Mouse (Mus musculus): Measurements from ENCODE around the gene Golph3.
"Not testable (repeated sequence)": the region's sequence is repeated elsewhere in the genome, so short reads cannot be mapped to it uniquely, and the experiment has no call there.

The Golph3 gene

GRCm38 (mm10) chr15:12360519-12361212 is 39.4 kb downstream of the Golph3 start:
- DNase-seq = no peak

DNA sequence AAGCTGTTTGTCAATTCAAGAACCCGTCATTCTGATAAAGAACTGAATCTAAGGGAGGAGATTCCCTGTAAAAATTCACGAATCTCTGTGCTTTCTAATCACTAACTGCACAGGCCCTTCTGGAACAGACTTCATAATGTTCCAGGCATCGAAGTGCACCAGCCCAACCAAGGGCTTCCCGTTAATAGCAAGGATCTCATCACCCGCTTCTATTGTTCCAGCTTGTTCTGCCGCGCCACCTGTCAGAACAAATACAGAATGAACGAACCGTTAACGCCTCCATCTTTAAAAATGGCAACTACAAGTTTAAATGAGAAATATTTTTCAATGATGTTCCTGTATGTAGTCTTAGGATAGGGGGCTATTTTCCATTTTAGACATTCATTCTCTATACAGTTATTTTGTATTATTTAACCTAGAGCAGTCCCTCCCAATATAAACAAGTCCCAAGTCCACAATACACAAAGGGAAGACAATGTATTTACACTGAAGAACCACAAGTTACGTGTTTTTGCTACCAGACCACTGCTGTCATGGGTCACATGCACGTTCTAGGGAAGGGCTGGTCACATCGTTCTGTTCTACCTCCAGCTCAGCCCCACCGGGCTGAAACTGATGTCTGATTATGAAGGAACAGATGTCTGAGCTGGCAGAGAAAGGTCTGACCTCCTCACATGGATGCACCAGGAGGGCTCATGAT is 40.9 kb downstream of the Golph3 start:
- DNase-seq = no peak

- DNase-seq = no peak
Measured at GRCm38 (mm10) chr15:12362701-12363040, 41.4 kb downstream of the Golph3 start.

GRCm38 (mm10) chr15:12364096-12364495 is 42.8 kb downstream of the Golph3 start:
- DNase-seq = no peak

DNA sequence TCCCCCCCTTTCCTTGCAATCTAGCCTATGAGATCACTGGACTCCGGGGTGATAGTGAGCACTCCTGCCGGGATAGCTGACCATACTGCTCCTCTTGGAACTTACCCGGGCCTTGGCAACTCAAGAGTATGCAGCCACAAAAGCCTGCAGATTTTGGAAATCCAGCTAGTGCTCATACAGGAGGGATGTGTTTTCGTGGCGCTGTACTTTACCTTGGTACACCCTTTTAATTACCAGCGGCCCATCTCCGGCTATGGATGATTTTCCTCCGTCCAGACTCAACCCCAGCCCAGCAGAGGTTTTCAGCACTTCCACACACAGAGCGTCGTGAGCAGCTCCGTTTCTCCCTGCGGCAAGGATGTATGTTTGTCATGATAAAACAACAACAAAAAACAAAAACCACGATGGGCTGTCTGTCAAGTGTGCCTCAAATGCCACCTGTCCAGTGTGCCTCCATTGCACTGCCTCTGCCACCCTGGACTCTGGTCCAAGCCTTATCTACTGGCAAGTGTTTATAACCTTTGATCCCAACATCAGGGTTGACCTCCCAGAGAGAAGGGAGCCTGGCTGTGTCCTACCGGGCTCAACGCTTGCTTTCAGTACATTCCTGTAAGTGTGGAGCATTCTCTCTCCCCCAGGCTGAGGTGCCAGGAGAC is 44.3 kb downstream of the Golph3 start:
- no peak for DNase-seq

GRCm38 (mm10) chr15:12366072-12366469 is 44.8 kb downstream of the Golph3 start:
- DNase-seq = no peak

DNA sequence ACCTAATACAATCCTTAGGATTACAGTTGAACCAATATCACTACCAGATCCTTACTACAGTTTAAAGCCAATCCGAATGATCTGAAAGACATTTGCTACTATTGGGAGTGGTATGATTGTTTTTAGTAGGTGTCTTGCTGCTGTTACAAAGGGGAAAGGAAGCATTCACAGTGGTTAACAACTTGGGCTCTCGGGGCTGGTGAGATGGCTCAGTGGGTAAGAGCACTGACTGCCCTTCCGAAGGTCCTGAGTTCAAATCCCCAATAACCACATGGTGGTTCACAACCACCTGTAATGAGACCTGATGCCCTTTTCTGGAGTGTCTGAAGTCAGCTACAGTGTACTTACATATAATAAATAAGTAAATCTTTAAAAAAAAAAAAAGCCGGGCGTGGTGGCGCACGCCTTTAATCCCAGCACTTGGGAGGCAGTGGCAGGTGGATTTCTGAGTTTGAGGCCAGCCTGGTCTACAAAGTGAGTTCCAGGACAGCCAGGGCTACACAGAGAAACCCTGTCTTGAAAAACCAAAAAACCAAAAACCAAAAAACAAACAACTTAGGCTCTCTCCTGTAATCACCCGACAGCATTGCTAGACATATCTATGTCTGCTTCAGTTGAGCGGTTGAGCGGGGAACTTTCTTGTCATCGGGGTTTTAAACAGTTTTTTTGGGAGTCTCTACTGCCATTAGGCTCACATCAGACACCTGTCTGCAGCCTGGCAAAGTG is 45.5 kb downstream of the Golph3 start:
- not testable (repeated sequence) for DNase-seq

- DNase-seq = peak; percentile 35
Measured at GRCm38 (mm10) chr15:12367306-12368080, 46.2 kb downstream of the Golph3 start.

DNA sequence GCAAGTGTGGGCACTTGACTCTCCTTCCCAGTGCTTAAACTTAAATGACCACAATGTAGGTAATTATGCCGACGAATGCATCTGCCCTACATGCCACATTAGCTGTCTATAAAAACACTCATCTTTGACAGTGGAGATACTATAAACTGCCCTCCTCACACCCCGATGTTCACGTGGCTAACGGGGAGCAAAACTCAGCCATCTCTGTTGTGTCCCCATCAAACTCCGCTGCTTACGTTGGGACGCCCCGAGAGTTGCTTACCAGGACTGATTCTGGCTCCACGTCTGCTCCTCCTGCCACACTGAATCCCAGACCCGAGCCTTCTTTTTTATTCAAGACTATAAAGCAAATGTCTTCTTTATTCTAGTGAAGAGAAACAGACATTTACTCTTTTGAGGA is 47.1 kb downstream of the Golph3 start:
- no peak for DNase-seq

DNA sequence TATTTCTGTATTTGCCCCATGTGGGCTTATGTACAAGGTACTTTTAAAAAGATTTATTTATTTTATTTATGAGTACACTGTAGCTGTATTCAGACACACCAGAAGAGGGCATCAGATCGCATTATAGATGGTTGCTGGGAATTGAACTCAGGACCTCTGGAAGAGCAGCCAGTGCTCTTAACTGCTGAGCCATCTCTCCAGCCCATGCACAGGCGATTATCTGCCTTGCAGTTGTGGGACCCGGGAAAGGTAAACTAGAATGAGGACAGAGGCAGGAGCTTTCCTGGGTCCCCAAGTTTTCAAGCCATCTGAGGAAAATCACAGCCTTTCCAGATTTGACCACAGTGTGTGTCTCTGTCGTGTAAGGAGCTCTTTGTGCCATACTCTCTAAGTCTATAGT is 47.6 kb downstream of the Golph3 start:
- DNase-seq = no peak

GRCm38 (mm10) chr15:12370096-12370495 is 48.8 kb downstream of the Golph3 start:
- no peak for DNase-seq

- peak; percentile 56 for DNase-seq
Measured at GRCm38 (mm10) chr15:12371183-12371582, 49.9 kb downstream of the Golph3 start.

DNA sequence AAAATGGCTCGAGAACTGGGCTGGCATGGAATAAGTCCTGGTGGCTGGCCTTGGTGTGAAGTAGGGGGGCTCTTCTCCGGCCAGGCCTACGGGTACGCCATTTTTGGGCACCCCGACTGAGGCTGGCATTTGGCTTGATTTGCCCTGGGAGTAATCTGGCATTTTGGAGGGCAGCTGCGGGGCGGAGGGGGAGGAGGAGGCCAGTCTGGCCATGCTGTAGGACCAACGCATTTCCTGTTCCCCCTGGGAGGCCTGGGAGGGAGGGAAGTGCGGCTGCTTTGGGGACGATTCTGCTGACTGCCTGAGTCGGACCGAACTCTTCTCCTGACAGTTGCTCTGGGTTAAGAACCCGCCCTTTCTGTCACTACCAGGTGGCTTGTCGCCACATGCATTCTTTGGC is 52.2 kb downstream of the Golph3 start:
- no peak for DNase-seq

DNA sequence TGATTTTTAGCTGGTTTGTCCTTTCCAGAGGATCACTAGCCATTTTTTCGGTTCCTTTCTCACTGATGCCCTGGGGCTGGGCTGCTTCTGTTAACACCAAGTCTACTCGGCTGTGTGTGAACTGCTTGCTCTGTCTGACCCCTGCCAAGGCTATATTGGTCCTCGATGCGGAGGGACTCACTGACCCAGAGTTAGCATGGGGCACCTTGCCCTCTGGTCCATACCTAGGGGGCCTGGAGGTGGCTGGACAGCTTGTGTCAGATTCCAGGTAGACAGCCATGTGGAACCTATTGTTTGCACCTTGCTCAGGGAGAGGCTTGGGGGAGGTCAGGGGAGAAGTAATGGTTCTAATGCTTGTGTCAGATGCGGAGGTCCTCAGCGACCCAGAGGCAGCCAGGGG is 52.7 kb downstream of the Golph3 start:
- peak; percentile 76 for DNase-seq

DNA sequence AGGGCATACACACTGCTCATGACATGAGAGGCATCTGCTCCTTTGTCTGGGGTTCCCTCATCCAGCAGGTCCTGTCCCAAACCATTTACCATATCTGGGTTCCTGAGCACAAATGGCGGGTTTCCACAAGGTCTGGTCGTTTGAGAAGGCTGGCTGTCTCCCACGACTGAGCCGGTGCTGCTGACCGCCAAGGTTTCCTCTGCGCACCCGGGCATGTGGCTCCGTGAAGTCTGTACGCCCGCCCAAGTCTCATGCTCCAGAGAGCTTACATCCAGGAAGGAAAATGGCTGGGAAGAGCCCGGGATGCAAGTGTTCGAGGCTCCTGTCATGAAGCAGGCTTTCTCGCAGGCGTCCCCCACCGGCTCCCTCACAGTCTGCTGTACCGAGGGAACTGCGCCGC is 53.7 kb downstream of the Golph3 start:
- DNase-seq = no peak

GRCm38 (mm10) chr15:12375641-12376311 is 54.5 kb downstream of the Golph3 start:
- peak; percentile 70 for DNase-seq

- no peak for DNase-seq
Measured at GRCm38 (mm10) chr15:12376491-12377069, 55.3 kb downstream of the Golph3 start.

DNA sequence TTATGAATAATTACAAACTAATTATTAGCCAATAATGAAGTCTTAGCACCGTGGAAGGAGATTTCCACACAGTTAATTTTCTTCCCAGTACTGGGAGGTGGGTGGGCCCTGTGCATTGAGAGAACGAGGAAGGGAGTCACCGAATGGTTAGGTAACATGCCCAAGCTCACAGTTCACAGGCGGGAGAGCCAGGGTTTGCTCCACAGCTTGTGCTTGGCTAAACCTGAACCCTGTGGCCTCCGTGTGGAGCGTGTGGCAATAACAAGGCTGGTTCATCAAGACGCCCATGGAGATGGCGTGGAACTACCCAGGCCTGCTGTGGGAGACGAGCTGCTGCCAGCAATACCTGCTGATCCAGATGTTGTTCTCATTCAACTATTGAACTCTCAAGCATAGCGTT is 56.5 kb downstream of the Golph3 start:
- peak; percentile 48 for DNase-seq

DNA sequence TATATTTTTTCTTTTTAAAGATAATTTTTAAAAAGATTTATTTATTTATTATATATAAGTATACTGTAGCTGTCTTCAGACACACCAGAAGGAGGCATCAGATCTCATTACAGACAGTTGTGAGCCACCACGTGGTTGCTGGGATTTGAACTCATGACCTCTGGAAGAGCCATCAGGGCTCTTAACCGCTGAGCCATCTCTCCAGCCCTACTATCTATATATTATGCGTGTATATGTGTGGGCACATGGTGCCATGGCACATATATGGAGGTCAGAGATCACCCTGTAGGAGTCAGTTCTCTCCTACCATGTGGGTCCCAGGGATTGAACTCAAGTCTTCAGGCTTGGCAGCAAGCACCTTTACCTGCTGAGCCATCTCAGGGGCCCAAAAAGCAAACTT is 58.8 kb downstream of the Golph3 start:
- no peak for DNase-seq

- peak; percentile 37 for DNase-seq
Measured at GRCm38 (mm10) chr15:12380548-12380947, 59.3 kb downstream of the Golph3 start.

DNA sequence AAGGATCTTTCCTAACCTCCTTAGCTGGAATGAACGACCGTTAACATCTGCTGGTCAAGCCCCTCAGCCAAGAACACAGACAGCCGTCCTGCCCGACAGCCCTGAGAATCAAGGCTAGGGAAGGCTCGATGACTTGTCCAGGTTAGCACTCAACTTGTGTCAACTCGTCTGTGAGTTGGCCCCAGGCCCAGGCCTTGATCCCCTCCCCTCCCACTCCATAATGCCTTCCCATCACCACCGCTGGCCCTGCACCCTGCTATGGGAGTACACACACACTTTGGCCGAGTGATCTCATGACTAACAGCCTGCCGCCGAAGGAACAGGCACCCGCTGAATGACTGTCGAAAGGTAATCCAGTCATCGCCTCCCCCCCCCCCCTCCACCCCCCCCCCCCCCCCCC is 63.4 kb downstream of the Golph3 start:
- DNase-seq = no peak

Data from kidney, adult 11 months (tissue).